Mouse (Mus musculus): ENCODE measurements around the gene Ccdc153.

DNA sequence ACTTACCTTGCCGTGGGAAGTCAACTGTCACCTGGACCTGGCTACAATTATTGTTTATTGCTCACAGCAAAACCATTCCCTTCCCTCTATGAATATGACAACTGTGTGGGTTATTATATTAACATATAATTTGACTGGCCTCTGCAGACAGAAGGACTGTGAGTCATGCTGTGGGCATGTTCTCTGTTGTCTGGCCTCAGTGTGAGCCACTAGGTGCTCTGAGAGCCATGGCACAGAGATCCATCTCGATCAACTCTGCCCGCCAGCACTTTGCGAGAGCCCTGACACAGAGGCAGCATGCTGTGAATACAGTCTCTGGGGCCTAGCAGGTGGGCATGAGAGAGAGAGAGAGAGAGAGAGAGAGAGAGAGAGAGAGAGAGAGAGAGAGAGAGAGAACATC is 29.5 kb downstream of the Ccdc153 start:
- TF ChIP-seq POLR2A (IDR thresholded peaks at IDR 0.05; ENCODE audit: borderline replicate concordance, insufficient read depth, low read length) (no peak), CTCF (IDR thresholded peaks at IDR 0.05; ENCODE audit: borderline replicate concordance, insufficient read depth, low read depth, low read length) (no peak)

Measured in cerebellum, adult 2 months (tissue).